Mouse (Mus musculus) frontal cortex, adult (tissue): Measurements from ENCODE around the gene Cpn1.
"Not testable (repeated sequence)": the region's sequence is repeated elsewhere in the genome, so short reads cannot be mapped to it uniquely, and the experiment has no call there.

Experiments used
- ATAC-seq: cut with Nextera tagmentation; 2 replicates; pipeline ENCODE4 v1.9.2; 2017; ENCODE audit warnings: mild to moderate bottlenecking, moderate library complexity, mixed read lengths; ENCODE audit not compliant: low TSS enrichment

Cpn1 gene

GRCm38 (mm10) chr19:43981992-43982391 is 4.4 kb downstream of the Cpn1 start:
- no peak for ATAC-seq

GRCm38 (mm10) chr19:43980711-43981110 is 5.6 kb downstream of the Cpn1 start:
- ATAC-seq = no peak

- peak; percentile 78; the same call in 1 of the 2 replicates for ATAC-seq
These were observed 8.6 kb downstream of the Cpn1 start for GRCm38 (mm10) chr19:43977799-43978198.

DNA sequence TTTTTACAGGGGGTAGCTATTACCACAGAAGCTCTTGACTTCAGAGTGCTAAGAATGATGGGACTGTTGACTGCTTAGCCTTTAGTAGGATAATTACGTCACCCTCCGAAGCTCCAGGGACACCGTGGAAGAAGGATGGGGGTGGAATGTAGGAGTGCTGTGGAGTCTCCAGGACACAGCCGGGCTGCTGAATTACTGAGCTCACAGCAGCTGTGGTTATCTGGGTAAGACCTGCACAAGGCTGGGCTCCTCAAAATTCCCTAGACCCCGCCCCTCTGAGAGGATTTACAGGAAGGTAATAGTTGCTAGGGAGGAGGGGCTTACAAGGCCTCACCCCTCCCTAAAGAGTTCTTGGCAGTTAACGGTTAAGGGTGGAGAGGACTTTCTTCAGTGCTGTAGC is 9.7 kb downstream of the Cpn1 start:
- ATAC-seq = peak; percentile 55; the same call in 1 of the 2 replicates

GRCm38 (mm10) chr19:43974221-43974620 is 12.1 kb downstream of the Cpn1 start:
- ATAC-seq = peak; percentile 56; the same call in 1 of the 2 replicates

- no peak for ATAC-seq
These were observed 12.6 kb downstream of the Cpn1 start for GRCm38 (mm10) chr19:43973711-43974110.

GRCm38 (mm10) chr19:43972129-43972528 is 14.2 kb downstream of the Cpn1 start:
- ATAC-seq = no peak

DNA sequence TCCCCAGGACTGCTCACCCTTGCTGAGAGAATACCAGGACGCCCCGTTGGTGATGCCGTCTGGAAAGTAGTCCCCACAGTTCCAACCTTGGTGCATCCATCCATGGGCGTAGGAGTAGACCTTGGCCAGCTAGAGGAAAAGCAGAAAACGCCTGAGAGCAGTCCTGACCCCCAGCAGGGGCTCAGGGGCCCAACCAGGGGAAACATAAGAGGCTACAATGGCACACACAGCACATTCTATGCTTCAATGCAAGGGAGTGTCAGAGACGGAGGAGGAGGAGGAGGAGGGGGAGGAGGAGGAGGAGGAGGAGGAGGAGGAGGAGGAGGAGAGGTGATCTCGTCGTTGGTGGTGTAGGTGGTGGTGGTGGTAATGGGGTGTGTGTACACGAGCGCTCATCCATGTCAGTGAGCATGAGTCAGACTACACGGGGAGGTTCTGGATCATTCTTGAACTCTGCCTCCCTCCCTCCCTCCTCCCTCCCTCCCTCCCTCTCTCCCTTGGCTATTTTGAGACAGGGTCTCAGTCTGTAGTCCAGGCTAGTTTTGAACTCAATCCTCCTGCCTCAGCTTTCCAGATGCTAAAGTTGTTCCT is 17.8 kb downstream of the Cpn1 start:
- ATAC-seq = no peak

DNA sequence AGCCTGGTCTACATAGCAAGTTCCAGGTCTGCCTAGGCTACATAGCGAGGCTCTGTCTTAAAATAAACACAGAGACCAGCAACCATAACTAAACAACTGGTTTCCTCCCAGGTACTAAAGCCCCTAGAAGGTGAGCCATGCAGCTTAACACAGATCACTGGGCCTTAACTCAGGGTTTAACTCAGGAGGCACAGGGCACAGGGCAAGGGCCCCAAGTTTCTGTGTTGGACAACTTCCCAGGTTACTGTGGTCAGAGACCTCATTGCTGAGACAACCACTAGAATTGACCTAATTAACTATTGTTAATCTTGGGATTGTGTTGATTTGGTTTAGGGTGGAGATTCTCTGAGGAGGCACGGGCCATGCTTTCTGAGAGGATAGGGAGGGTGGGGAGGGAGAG is 19.9 kb downstream of the Cpn1 start:
- no peak for ATAC-seq

DNA sequence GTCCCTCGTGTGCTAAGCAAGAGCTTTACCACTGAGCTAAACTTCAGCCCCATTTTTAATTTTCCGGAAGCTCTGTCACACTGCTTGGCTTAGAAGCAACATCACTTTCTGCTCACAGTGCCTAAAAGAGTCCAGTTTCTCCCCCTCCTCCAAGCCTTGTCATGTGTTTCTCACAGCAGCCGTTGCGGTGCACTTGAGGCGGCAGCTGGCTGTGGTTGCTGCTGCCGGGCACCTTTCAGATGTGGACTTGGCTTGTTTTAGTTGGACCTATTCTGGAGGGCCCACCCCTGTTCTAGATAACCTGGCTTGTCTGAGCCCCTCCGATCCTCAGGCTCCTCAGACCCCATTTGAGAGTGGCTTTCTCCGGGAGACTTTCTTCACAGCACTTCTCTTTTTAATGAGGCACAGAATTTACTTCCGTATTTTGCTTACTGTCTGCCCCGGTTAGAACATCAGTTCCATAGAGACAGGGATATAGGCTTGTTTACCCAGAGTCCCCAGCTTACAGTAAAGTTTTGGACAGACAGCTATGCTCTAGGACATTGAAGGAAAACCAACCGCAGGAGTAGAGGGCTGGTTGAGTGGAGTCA is 20.8 kb downstream of the Cpn1 start:
- ATAC-seq = no peak

DNA sequence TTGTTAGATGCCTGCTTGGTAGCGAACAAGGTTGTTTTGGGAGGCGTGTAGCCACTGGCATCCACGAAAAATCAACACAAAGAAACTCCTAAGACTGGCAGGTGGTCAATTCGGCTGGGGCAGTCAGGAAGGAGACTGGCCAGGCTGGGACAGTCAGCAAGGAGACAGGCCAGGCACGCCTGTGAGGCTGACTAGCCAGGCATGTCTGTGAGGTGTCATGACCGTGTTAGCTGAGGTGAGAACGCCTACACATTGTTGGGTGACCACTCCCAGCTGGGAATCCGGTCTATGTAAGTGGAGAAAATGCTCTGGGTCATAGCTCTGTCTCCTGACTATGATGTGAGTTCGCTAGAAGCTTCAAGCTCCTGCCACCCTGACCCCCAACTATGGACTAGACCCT is 23.6 kb downstream of the Cpn1 start:
- no peak for ATAC-seq

DNA sequence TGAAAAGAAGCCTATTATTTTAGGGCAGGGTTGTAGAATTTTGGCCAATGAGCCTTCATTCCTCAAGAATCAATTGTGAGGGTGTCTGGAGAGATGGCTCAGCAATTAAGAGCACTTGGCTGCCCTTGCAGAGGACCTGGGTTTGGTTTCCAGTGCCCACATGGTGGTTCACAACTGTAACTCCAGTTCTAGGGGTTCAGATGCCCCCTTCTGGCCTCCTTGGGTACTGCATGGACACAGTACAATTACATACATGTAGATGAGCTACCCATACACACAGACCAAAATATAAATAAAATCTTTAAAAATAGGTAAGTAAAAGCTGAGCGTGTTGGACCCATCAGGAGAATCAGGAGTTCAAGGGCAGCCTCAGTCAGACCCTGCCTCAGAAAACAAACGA is 25.2 kb downstream of the Cpn1 start:
- ATAC-seq = no peak

DNA sequence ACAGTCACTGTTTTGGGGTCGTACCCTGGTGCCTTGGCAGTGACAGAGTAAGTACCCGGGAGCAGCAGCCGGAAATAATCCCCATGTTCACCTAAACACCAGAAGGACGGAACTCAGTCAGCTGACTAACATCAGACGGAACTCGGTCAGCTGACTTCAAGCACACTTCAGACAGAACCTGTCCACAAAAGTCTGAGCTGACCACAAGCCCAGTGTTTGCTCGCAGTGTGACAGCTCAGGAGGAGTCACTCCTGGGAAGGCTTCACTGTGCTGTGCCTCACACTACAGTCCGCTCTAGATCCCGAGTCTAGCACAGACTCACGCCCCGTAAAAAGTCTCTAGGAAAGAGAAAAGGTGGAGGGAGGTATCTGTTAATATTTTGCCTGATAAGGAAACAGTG is 26.3 kb downstream of the Cpn1 start:
- no peak for ATAC-seq

GRCm38 (mm10) chr19:43959162-43959561 is 27.2 kb downstream of the Cpn1 start:
- peak; percentile 78 for ATAC-seq

DNA sequence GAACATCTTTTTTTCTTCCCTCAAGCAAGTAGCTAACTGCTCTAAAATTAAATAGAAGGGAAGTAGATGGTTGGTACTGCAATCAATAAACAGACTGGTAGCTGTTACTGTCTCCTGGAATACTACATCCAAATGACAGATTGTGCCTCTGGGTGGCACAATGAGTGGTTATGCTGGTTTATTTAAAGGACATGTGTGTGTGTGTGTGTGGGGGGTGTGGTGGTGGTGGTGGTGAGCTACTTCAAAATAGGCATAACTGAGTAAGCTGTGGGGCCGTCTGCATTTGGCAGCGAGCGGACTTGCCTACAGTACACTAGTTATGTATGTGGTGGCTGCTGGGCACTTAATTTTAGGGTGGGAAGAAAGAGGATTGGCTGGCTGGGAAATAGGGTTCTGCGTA is 28.5 kb downstream of the Cpn1 start:
- ATAC-seq = peak; percentile 92

DNA sequence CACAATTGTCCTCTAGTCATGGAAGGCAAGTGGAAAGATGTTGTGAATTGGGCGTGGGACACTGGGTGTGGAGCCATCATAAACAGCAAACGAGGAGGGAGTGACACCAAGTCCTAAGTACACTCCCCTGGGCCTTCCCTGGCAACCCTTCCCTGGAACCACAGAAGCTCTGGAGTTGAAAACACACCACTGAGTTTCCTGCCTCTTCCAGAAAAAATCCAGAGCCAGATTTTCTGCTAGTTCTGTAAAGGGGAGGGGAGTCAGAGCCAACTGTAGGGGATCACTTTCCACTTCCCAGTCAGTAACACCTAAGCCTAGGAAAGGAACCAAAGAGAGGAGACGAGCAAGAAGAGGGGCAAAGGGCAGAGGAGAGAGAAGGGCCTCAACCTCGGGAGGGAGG is 29.0 kb downstream of the Cpn1 start:
- ATAC-seq = peak; percentile 44; the same call in 1 of the 2 replicates

GRCm38 (mm10) chr19:43955266-43955665 is 31.1 kb downstream of the Cpn1 start:
- ATAC-seq = no peak

GRCm38 (mm10) chr19:43954864-43955263 is 31.5 kb downstream of the Cpn1 start:
- no peak for ATAC-seq

- ATAC-seq = not testable (repeated sequence)
These were observed 33.4 kb downstream of the Cpn1 start for GRCm38 (mm10) chr19:43952936-43953335.

DNA sequence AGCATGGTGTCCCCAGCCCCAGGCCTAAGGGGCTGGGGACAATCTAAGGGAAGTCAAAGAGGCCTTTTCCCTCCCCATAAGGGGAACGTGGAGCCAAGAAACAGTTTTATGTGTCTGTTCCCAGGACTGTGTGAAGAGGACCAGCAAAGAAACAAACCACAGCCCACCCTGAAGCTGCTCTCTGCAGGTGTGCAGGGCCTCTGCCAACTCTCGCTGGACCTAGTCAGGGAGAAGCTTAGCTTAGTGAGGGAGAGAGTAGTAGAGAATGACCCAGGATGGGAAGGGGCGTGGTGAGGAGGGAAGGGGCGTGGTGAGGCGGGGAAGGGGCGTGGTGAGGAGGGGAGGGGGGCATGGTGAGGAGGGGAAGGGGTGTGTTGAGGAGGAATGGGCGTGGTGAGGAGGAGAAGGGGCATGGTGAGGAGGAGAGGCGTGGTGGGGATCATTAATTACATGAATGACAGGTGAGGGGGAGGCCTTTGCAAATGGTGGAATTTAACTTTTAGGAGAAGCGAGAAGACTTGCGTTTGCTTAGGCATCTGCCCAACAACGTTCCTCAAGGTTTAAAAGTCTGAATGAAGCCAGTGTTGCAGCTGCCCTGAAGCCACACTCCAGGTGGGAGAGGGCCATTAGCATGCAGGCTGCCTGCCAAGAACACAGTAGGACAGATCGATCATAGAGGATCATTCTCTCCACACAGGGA is 37.1 kb downstream of the Cpn1 start:
- ATAC-seq = no peak

GRCm38 (mm10) chr19:43944566-43944965 is 41.8 kb downstream of the Cpn1 start:
- no peak for ATAC-seq

DNA sequence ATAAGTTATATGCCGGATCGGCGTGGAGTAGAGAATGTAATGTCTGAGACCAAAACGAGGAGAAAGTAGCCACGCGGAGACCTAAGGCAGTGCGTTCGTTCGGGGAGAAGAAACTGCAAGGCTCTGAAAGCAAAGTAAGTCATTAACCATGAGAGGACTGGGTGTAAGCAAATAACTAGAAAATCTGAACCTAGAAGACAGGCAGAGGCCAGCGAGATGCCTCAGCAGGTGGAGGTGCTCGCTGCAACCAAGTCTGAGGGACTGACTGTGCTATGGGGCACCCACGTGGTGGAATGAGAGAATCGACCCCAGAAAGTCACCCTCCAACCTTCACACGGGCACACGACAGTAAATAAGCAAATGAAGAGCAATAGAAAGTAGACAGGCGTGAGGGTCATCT is 43.3 kb downstream of the Cpn1 start:
- no peak for ATAC-seq
